Mouse (Mus musculus) olfactory bulb, adult 2 months (tissue): ENCODE measurements around the gene Lgi4. TPM values are rescaled to one million over a fixed set of nuclear protein-coding genes. Genes with fewer than 3 reads are reported as not detected.

Experiments used
- H3K27ac ChIP-seq: fragments of 200-500 bp; 2 replicates; pipeline ENCODE4 v1.5.1; 2012; ENCODE audit warnings: low read depth, low read length; ENCODE audit not compliant: insufficient read depth
- H3K4me1 ChIP-seq: fragments of 200-500 bp; 2 replicates; pipeline ENCODE4 v1.6.1; 2012; ENCODE audit warnings: low read length; ENCODE audit not compliant: control insufficient read depth, insufficient read depth
- H3K4me3 ChIP-seq: fragments of 200-500 bp; 2 replicates; pipeline ENCODE4 v1.5.1; 2012; ENCODE audit warnings: mild to moderate bottlenecking, low read depth, low read length, moderate library complexity; ENCODE audit not compliant: insufficient read depth
- CTCF ChIP-seq: fragments of 200-500 bp; IDR thresholded peaks from 2 replicates; pipeline ENCODE4 v1.5.1; 2012; ENCODE audit warnings: low read depth, mild to moderate bottlenecking, low read length, moderate library complexity; ENCODE audit not compliant: insufficient read depth
- POLR2A ChIP-seq: fragments of 200-500 bp; IDR thresholded peaks from 2 replicates; pipeline ENCODE4 v1.6.1; 2012; ENCODE audit warnings: mild to moderate bottlenecking, low read depth, low read length, moderate library complexity; ENCODE audit not compliant: insufficient read depth
- WGBS: fragments of 180-500 bp; shearing (Covaris S2); methylation state at CpG from one replicate; pipeline ENCODE4 v1.1.7; 2018; 5-methylcytosine and 5-hydroxymethylcytosine counted together
- polyA plus RNA-seq: library from polyadenylated mRNA; stranded (reverse); fragments of >200 nt; gene quantifications from 2 replicates; pipeline ENCODE4 v1.2.4, GENCODE M21; 2012; ENCODE audit warnings: low replicate concordance; ENCODE audit not compliant: missing spikeins, insufficient read depth, insufficient read length

Lgi4 gene
- polyA plus RNA-seq, 1 experiment: not detected

GRCm38 (mm10) chr7:31036917-31037316 is 22.2 kb upstream of the Lgi4 start:
- Histone ChIP-seq H3K4me1 (peaks cover 3% of the 10 kb centered on the region), H3K27ac (no peak overlapping the region), H3K4me3 (no peak overlapping the region)
- WGBS: 84% methylated on average over 7 of the region's 7 CpGs
- TF ChIP-seq CTCF (no peak), POLR2A (no peak)

GRCm38 (mm10) chr7:31037675-31038074 is 21.5 kb upstream of the Lgi4 start:
- peaks cover 8% of the 10 kb centered on the region for H3K4me1 ChIP-seq
- H3K4me3 ChIP-seq: no peak overlapping the region
- H3K27ac ChIP-seq: no peak overlapping the region
- TF ChIP-seq POLR2A (no peak), CTCF (no peak)
- WGBS: 76% methylated on average over 2 of the region's 2 CpGs

GRCm38 (mm10) chr7:31039011-31039410 is 20.1 kb upstream of the Lgi4 start:
- TF ChIP-seq CTCF (no peak), POLR2A (no peak)
- H3K27ac ChIP-seq: no peak overlapping the region
- 88% methylated on average over 4 of the region's 4 CpGs for WGBS
- no peak overlapping the region for H3K4me3 ChIP-seq
- peaks cover 8% of the 10 kb centered on the region for H3K4me1 ChIP-seq

GRCm38 (mm10) chr7:31040281-31041022 is 18.7 kb upstream of the Lgi4 start:
- TF ChIP-seq CTCF (no peak), POLR2A (no peak)
- 84% methylated on average over 12 of the region's 12 CpGs for WGBS

GRCm38 (mm10) chr7:31041023-31041407 is 18.1 kb upstream of the Lgi4 start:
- no peak overlapping the region for H3K27ac ChIP-seq
- 52% methylated on average over 8 of the region's 8 CpGs for WGBS
- TF ChIP-seq POLR2A: no peak
- no peak for TF ChIP-seq CTCF
- H3K4me3 ChIP-seq: no peak overlapping the region
- peaks cover 8% of the 10 kb centered on the region for H3K4me1 ChIP-seq

More at GRCm38 (mm10) chr7:31040281-31041022, 18.7 kb upstream of the Lgi4 start:
- H3K4me1 ChIP-seq: peaks cover 8% of the 10 kb centered on the region
- H3K27ac ChIP-seq: no peak overlapping the region
- H3K4me3 ChIP-seq: no peak overlapping the region

- peak overlapping the region; percentile 22 for H3K4me3 ChIP-seq
- 14% methylated on average over 28 of the region's 28 CpGs for WGBS
Observed at GRCm38 (mm10) chr7:31041662-31042315, 17.4 kb upstream of the Lgi4 start.

GRCm38 (mm10) chr7:31042431-31042910 is 16.7 kb upstream of the Lgi4 start, which contains the start of gene Fxyd5:
Fxyd5 (minus strand) TSS chr7:31042481.
- TF ChIP-seq CTCF (no peak), POLR2A (no peak)
- WGBS: 56% methylated on average over 10 of the region's 10 CpGs
- H3K4me1 ChIP-seq: peaks cover 8% of the 10 kb centered on the region
- no peak within 1 kb of the TSS for H3K27ac ChIP-seq
- H3K4me3 ChIP-seq: peak within 1 kb of the TSS; percentile 22

More at GRCm38 (mm10) chr7:31041662-31042315, 17.4 kb upstream of the Lgi4 start:
- H3K4me1 ChIP-seq: peaks cover 8% of the 10 kb centered on the region
- H3K27ac ChIP-seq: no peak overlapping the region
- no peak for TF ChIP-seq POLR2A
- no peak for TF ChIP-seq CTCF

- TF ChIP-seq CTCF (no peak), POLR2A (no peak)
- 18% methylated on average over 5 of the region's 5 CpGs for WGBS
- no peak overlapping the region for H3K27ac ChIP-seq
Observed at GRCm38 (mm10) chr7:31049135-31049845, 9.9 kb upstream of the Lgi4 start.

More at GRCm38 (mm10) chr7:31049135-31049845, 9.9 kb upstream of the Lgi4 start:
- peak overlapping the region; percentile 33 for H3K4me3 ChIP-seq
- peaks cover 37% of the 10 kb centered on the region for H3K4me1 ChIP-seq
